ENCODE assay signal across 27 mouse cellular contexts in genomic region chr8:123781256-123781655, GRCm38 (mm10). TPM values are rescaled to one million over a fixed set of nuclear protein-coding genes. Genes with fewer than 3 reads are reported as not detected.
A peak's percentile ranks its signal among the peaks of the same experiment; 100 is the strongest.
DNase-seq lines count a peak whose midpoint lies in the region; ATAC-seq and TF ChIP-seq lines count a peak whose summit lies in the region.
"Had no signal": no experiment of that assay in that cellular context is flagged by ENCODE, and none has a peak within 500 bp of the region (broad histone marks: within the 10 kb centered on the region; RNA-seq: fewer than 3 reads in every experiment).

No protein-coding gene starts in this region.

- WGBS in heart, embryonic 11.5 days (ENCODE audit: insufficient replicate concordance) = 46% methylated on average over 8 of the region's 8 CpGs
- WGBS in limb, embryonic 11.5 days = 29% methylated on average over 8 of the region's 8 CpGs
- 38% methylated on average over 8 of the region's 8 CpGs for WGBS in limb, embryonic 10.5 days
- WGBS in intestine, embryonic 14.5 days = 17% methylated on average over 8 of the region's 8 CpGs
- 42% methylated on average over 8 of the region's 8 CpGs for WGBS in neural tube, embryonic 11.5 days
- WGBS in lung, adult 2 months = 33% methylated on average over 8 of the region's 8 CpGs

- no peak overlapping the region for H3K4me2 ChIP-seq in heart, embryonic 11.5 days
- no peak overlapping the region for H3K4me2 ChIP-seq in limb, embryonic 11.5 days (ENCODE audit: low read depth, severe bottlenecking)
- H3K4me2 ChIP-seq in intestine, embryonic 14.5 days (ENCODE audit: low read length) = no peak overlapping the region
- H3K4me2 ChIP-seq in neural tube, embryonic 11.5 days (ENCODE audit: low read depth) = no peak overlapping the region
- H3K4me2 ChIP-seq: forebrain, embryonic 12.5 days; heart, embryonic 15.5 days; hindbrain, embryonic 15.5 days; limb, embryonic 13.5 days; liver, embryonic 13.5 days; lung, embryonic 15.5 days; neural tube, embryonic 13.5 days had no signal

- peaks cover 8% of the 10 kb centered on the region; the same call in 1 of the 2 replicates for H3K4me1 ChIP-seq in heart, embryonic 11.5 days (ENCODE audit: control insufficient read depth, insufficient read depth, low read length)
- H3K4me1 ChIP-seq in limb, embryonic 11.5 days (ENCODE audit: control insufficient read depth, insufficient read depth, low read length) = peaks cover 7% of the 10 kb centered on the region; the same call in 1 of the 2 replicates
- H3K4me1 ChIP-seq in limb, embryonic 10.5 days = peaks cover 17% of the 10 kb centered on the region
- peaks cover 13% of the 10 kb centered on the region for H3K4me1 ChIP-seq in intestine, embryonic 14.5 days (replicated peaks; ENCODE audit: control insufficient read depth, insufficient read depth, low read length)
- H3K4me1 ChIP-seq in neural tube, embryonic 11.5 days (ENCODE audit: control insufficient read depth, insufficient read depth, low read length) = peaks cover 5% of the 10 kb centered on the region; the same call in 1 of the 2 replicates
- no peaks in the 10 kb centered on the region for H3K4me1 ChIP-seq in lung, adult 2 months (ENCODE audit: control insufficient read depth, insufficient read depth, low read length)

- H3K27ac ChIP-seq in heart, embryonic 11.5 days (ENCODE audit: low read depth, low read length) = no peak overlapping the region
- H3K27ac ChIP-seq in limb, embryonic 11.5 days (replicated peaks; ENCODE audit: low read depth, low read length) = no peak overlapping the region
- H3K27ac ChIP-seq in limb, embryonic 10.5 days = no peak overlapping the region
- H3K27ac ChIP-seq in intestine, embryonic 14.5 days (ENCODE audit: low read depth) = no peak overlapping the region
- no peak overlapping the region for H3K27ac ChIP-seq in neural tube, embryonic 11.5 days (ENCODE audit: low read depth, low read length)
- H3K27ac ChIP-seq: forebrain, embryonic 12.5 days; heart, embryonic 15.5 days; hindbrain, embryonic 15.5 days; limb, embryonic 13.5 days; liver, embryonic 13.5 days; lung, embryonic 15.5 days; neural tube, embryonic 13.5 days had no signal

- H3K9ac ChIP-seq in heart, embryonic 11.5 days (ENCODE audit: low read depth, low read length) = no peak overlapping the region
- no peak overlapping the region for H3K9ac ChIP-seq in limb, embryonic 11.5 days (ENCODE audit: low read length)
- H3K9ac ChIP-seq in intestine, embryonic 14.5 days (ENCODE audit: low read length) = no peak overlapping the region
- H3K9ac ChIP-seq in neural tube, embryonic 11.5 days (ENCODE audit: low read length) = no peak overlapping the region
- H3K9ac ChIP-seq: forebrain, embryonic 12.5 days; heart, embryonic 15.5 days; hindbrain, embryonic 15.5 days; limb, embryonic 13.5 days; liver, embryonic 13.5 days; lung, embryonic 15.5 days; neural tube, embryonic 13.5 days had no signal

- H3K36me3 ChIP-seq in heart, embryonic 11.5 days (ENCODE audit: control insufficient read depth, insufficient read depth, low read length) = no peaks in the 10 kb centered on the region
- H3K36me3 ChIP-seq in limb, embryonic 11.5 days (ENCODE audit: control insufficient read depth, insufficient read depth, low read length) = no peaks in the 10 kb centered on the region
- no peaks in the 10 kb centered on the region for H3K36me3 ChIP-seq in limb, embryonic 10.5 days
- no peaks in the 10 kb centered on the region for H3K36me3 ChIP-seq in intestine, embryonic 14.5 days (ENCODE audit: control insufficient read depth, insufficient read depth, low read length)
- no peaks in the 10 kb centered on the region for H3K36me3 ChIP-seq in neural tube, embryonic 11.5 days (ENCODE audit: control insufficient read depth, insufficient read depth, low read length)
- H3K36me3 ChIP-seq: forebrain, embryonic 12.5 days; G1E; heart, embryonic 15.5 days; hindbrain, embryonic 15.5 days; limb, embryonic 13.5 days; liver, embryonic 13.5 days; lung, embryonic 15.5 days; neural tube, embryonic 13.5 days had no signal

- 0 out of 2 replicates have a peak, but pooled peaks cover 2% of the 10 kb centered on the region for H3K27me3 ChIP-seq in heart, embryonic 11.5 days (ENCODE audit: control insufficient read depth, insufficient read depth, low read length)
- no peaks in the 10 kb centered on the region for H3K27me3 ChIP-seq in limb, embryonic 11.5 days (ENCODE audit: control insufficient read depth, insufficient read depth, low read length)
- H3K27me3 ChIP-seq in limb, embryonic 10.5 days (ENCODE audit: low read depth, poor library complexity, severe bottlenecking) = peaks cover 12% of the 10 kb centered on the region; the same call in 1 of the 2 replicates
- H3K27me3 ChIP-seq in intestine, embryonic 14.5 days (replicated peaks; ENCODE audit: control insufficient read depth, insufficient read depth, low read length) = no peaks in the 10 kb centered on the region
- no peaks in the 10 kb centered on the region for H3K27me3 ChIP-seq in neural tube, embryonic 11.5 days (ENCODE audit: control insufficient read depth, insufficient read depth, low read length)
- H3K27me3 ChIP-seq: CH12.LX; hindbrain, embryonic 15.5 days; lung, embryonic 15.5 days; neural tube, embryonic 13.5 days; Patski had no signal

- peak; percentile 18; the same call in 1 of the 2 replicates for ATAC-seq in heart, embryonic 11.5 days (replicated peaks; ENCODE audit: insufficient number of reproducible peaks, low FRiP score, low TSS enrichment)
- 0 out of 2 replicates have a peak, but pooled peaks have one; percentile 40 for ATAC-seq in limb, embryonic 11.5 days (ENCODE audit: insufficient number of reproducible peaks, low FRiP score, low TSS enrichment, low read depth)
- peak; percentile 57; the same call in 1 of the 2 replicates for ATAC-seq in intestine, embryonic 14.5 days (replicated peaks; ENCODE audit: low FRiP score, low TSS enrichment, low read depth)
- ATAC-seq in neural tube, embryonic 11.5 days (ENCODE audit: insufficient read depth, low FRiP score, low TSS enrichment) = no peak
- ATAC-seq: Patski had no signal

- H3K9me3 ChIP-seq in heart, embryonic 11.5 days (replicated peaks; ENCODE audit: control insufficient read depth, low read length) = no peaks in the 10 kb centered on the region
- H3K9me3 ChIP-seq in limb, embryonic 11.5 days (ENCODE audit: control insufficient read depth, low read length) = no peaks in the 10 kb centered on the region
- H3K9me3 ChIP-seq in limb, embryonic 10.5 days (replicated peaks) = no peaks in the 10 kb centered on the region
- no peaks in the 10 kb centered on the region for H3K9me3 ChIP-seq in intestine, embryonic 14.5 days (ENCODE audit: control insufficient read depth, low read length)
- H3K9me3 ChIP-seq in neural tube, embryonic 11.5 days (ENCODE audit: control insufficient read depth, low read length) = no peaks in the 10 kb centered on the region
- H3K9me3 ChIP-seq: forebrain, embryonic 12.5 days; heart, embryonic 15.5 days; hindbrain, embryonic 15.5 days; limb, embryonic 13.5 days; liver, embryonic 13.5 days; lung, embryonic 15.5 days; neural tube, embryonic 13.5 days had no signal

- DNase-seq in heart, postnatal 4 days = no peak
- DNase-seq in limb, embryonic 11.5 days (ENCODE audit: low spot score) = no peak
- no peak for DNase-seq in limb, embryonic 10.5 days (ENCODE audit: low spot score)
- no peak for DNase-seq in intestine, embryonic 14.5 days (ENCODE audit: low spot score)
- peak; percentile 34 for DNase-seq in neural tube, embryonic 11.5 days (ENCODE audit: low spot score)
- no peak for DNase-seq in left cerebral cortex, adult 18-20 months (ENCODE audit: low spot score in 2 of 2)
- DNase-seq in lung, adult 2 months = no peak
- DNase-seq: adrenal gland, postnatal 10 days; B cell, adult 2 months; cerebellum, adult 18-20 months; cerebellum, postnatal 14 days; gastrocnemius, postnatal 36 days; heart, postnatal 36 days; kidney, adult 9 months; liver, embryonic 13.5 days; lung, postnatal 4 days; midbrain, embryonic 14.5 days had no signal

- no peak overlapping the region for H3K4me3 ChIP-seq in heart, embryonic 11.5 days (ENCODE audit: low read depth, low read length)
- H3K4me3 ChIP-seq in limb, embryonic 11.5 days (ENCODE audit: low read depth, low read length) = no peak overlapping the region
- H3K4me3 ChIP-seq in limb, embryonic 10.5 days = no peak overlapping the region; the same call in 1 of the 2 replicates
- no peak overlapping the region for H3K4me3 ChIP-seq in intestine, embryonic 14.5 days (ENCODE audit: low read depth, low read length)
- H3K4me3 ChIP-seq in neural tube, embryonic 11.5 days (ENCODE audit: low read depth, low read length) = no peak overlapping the region
- no peak overlapping the region for H3K4me3 ChIP-seq in lung, adult 2 months (replicated peaks; ENCODE audit: extremely low read depth, low read depth, low read length)
- H3K4me3 ChIP-seq: forebrain, embryonic 12.5 days; heart, embryonic 15.5 days; hindbrain, embryonic 15.5 days; limb, embryonic 13.5 days; liver, embryonic 13.5 days; lung, embryonic 15.5 days; neural tube, embryonic 13.5 days had no signal

- no peak for TF ChIP-seq CTCF in lung, adult 2 months (IDR thresholded peaks at IDR 0.05; ENCODE audit: insufficient read depth, low read length)

- no peak for TF ChIP-seq POLR2A in lung, adult 2 months (IDR thresholded peaks at IDR 0.05; ENCODE audit: borderline replicate concordance, extremely low read depth, low read depth, low read length)

RNA-seq across cellular contexts. Expression of gene Rab4a, which starts 24.5 kb away (rescaled TPM):
- 55.0 and 58.7 TPM in 2 replicates for polyA plus RNA-seq in heart, embryonic 11.5 days (2014; fragmentation: Nextera tagmentation; extraction: Ambion mirVana)
- 10 to 100 TPM in 1 of 2 experiments, 1 to 10 TPM in 1; 9.4 to 12.0 TPM for total RNA-seq in heart, postnatal 4 days (2021)
- polyA plus RNA-seq in limb, embryonic 11.5 days (2014; fragmentation: Nextera tagmentation; extraction: Ambion mirVana) = 54.6 and 54.8 TPM in 2 replicates
- polyA plus RNA-seq in limb, embryonic 10.5 days (2016; fragmentation: Nextera tagmentation; extraction: Ambion mirVana) = 58.2 and 61.8 TPM in 2 replicates
- 51.9 and 52.0 TPM in 2 replicates for polyA plus RNA-seq in intestine, embryonic 14.5 days (2014; fragmentation: Nextera tagmentation; extraction: Ambion mirVana)
- 66.1 and 71.4 TPM in 2 replicates for polyA plus RNA-seq in neural tube, embryonic 11.5 days (2014; fragmentation: Nextera tagmentation; extraction: Ambion mirVana)
- 10 to 100 TPM; 45.1 to 50.6 TPM for total RNA-seq in left cerebral cortex, adult 18-20 months (2021)
- polyA plus RNA-seq in lung, adult 2 months (2012; rRNA removed) = 7.3 and 7.9 TPM in 2 replicates
- total RNA-seq: CH12.LX had no signal
